Mouse (Mus musculus) gonadal fat pad, adult 2 months (tissue): ENCODE measurements around the gene Vmn1r205. TPM values are rescaled to one million over a fixed set of nuclear protein-coding genes. Genes with fewer than 3 reads are reported as not detected.
"Not testable (repeated sequence)": the region's sequence is repeated elsewhere in the genome, so short reads cannot be mapped to it uniquely, and the experiment has no call there.

Experiments used
- DNase-seq: peaks from one replicate; pipeline ENCODE4 v3.0.0-alpha.2; 2012; ENCODE audit warnings: low read depth
- polyA plus RNA-seq: library from polyadenylated mRNA; depleted of rRNA; stranded (reverse); fragments of >200 nt; gene quantifications from 2 replicates; pipeline ENCODE4 v1.2.3, GENCODE M21; 2012; rRNA removed

Vmn1r205 gene
- polyA plus RNA-seq: not detected in 2 replicates

- no peak for DNase-seq
These were observed at the start of gene Vmn1r205 for GRCm38 (mm10) chr13:22592900-22593299. Gene Vmn1r205, minus strand, starts transcription at chr13:22593000.

- not testable (repeated sequence) for DNase-seq
These were observed 31.4 kb upstream of the Vmn1r205 start, which contains the start of gene Vmn1r206 for GRCm38 (mm10) chr13:22624151-22624550. Gene Vmn1r206, minus strand, starts transcription at chr13:22624251.

GRCm38 (mm10) chr13:22583336-22583735 is 9.5 kb downstream of the Vmn1r205 start:
- not testable (repeated sequence) for DNase-seq

GRCm38 (mm10) chr13:22574911-22575310 is 17.9 kb downstream of the Vmn1r205 start:
- not testable (repeated sequence) for DNase-seq

GRCm38 (mm10) chr13:22552898-22553297 is 39.9 kb downstream of the Vmn1r205 start, which contains the start of gene Vmn1r204:
Gene Vmn1r204, plus strand, starts transcription at chr13:22553198.
- not testable (repeated sequence) for DNase-seq

Other genes starting within 250 kb of the Vmn1r205 start
- gene Vmn1r198, start 242.6 kb downstream of the Vmn1r205 start, polyA plus RNA-seq: not detected in 2 replicates
- not detected in 2 replicates for gene Vmn1r199, start 213.2 kb downstream of the Vmn1r205 start, polyA plus RNA-seq
- gene Vmn1r200, start 202.6 kb downstream of the Vmn1r205 start, polyA plus RNA-seq: not detected in 2 replicates
- gene Vmn1r201, start 121.1 kb downstream of the Vmn1r205 start, polyA plus RNA-seq: not detected in 2 replicates
- 0.03 TPM in 1 of 2 replicates, not detected in the other for gene Vmn1r202, start 87.6 kb downstream of the Vmn1r205 start, polyA plus RNA-seq
- not detected in 2 replicates for gene Vmn1r203, start 74.9 kb downstream of the Vmn1r205 start, polyA plus RNA-seq
- not detected in 2 replicates for gene Vmn1r204, start 39.8 kb downstream of the Vmn1r205 start, polyA plus RNA-seq
- not detected in 2 replicates for gene Vmn1r206, start 31.3 kb upstream of the Vmn1r205 start, polyA plus RNA-seq
- gene Vmn1r207-ps, start 136.6 kb upstream of the Vmn1r205 start, polyA plus RNA-seq: not detected in 2 replicates
- not detected in 2 replicates for gene Vmn1r208, start 184.4 kb upstream of the Vmn1r205 start, polyA plus RNA-seq
- gene Vmn1r209, start 216.7 kb upstream of the Vmn1r205 start, polyA plus RNA-seq: not detected in 2 replicates
- not detected in 2 replicates for gene Vmn1r210, start 238.3 kb upstream of the Vmn1r205 start, polyA plus RNA-seq